Mouse (Mus musculus): ENCODE data around the gene Sema6c. TPM values are rescaled to one million over a fixed set of nuclear protein-coding genes. Genes with fewer than 3 reads are reported as not detected.
A peak's percentile ranks its signal among the peaks of the same experiment; 100 is the strongest.
"Not testable (repeated sequence)": the region's sequence is repeated elsewhere in the genome, so short reads cannot be mapped to it uniquely, and the experiment has no call there.

Gene Sema6c
- polyA plus RNA-seq, 1 experiment from 2014 or later: 2.0 TPM

GRCm38 (mm10) chr3:95133680-95134101, 26.6 kb upstream of the Sema6c start, which contains the start of the genes Scnm1 and Lysmd1:
Gene Scnm1 (minus strand): TSS chr3:95134011.
Gene Lysmd1 (plus strand): TSS chr3:95134088.
- peak; percentile 89 for ATAC-seq (replicated peaks; ENCODE audit: insufficient number of reproducible peaks, insufficient read depth, low FRiP score, low read depth)
- H3K4me1 ChIP-seq (replicated peaks): peaks cover 21% of the 10 kb centered on the region
- no peaks in the 10 kb centered on the region for H3K9me3 ChIP-seq (replicated peaks)
- peak within 1 kb of the TSS; percentile 74 for H3K4me3 ChIP-seq
- H3K9ac ChIP-seq: peak within 1 kb of the TSS; percentile 81
- under 1% methylated on average over 20 of the region's 20 CpGs for WGBS
- H3K27ac ChIP-seq: peak within 1 kb of the TSS; percentile 80
- H3K27me3 ChIP-seq: no peaks in the 10 kb centered on the region
- H3K36me3 ChIP-seq: peaks cover 18% of the 10 kb centered on the region
- H3K4me2 ChIP-seq: peak within 1 kb of the TSS; percentile 92

DNA sequence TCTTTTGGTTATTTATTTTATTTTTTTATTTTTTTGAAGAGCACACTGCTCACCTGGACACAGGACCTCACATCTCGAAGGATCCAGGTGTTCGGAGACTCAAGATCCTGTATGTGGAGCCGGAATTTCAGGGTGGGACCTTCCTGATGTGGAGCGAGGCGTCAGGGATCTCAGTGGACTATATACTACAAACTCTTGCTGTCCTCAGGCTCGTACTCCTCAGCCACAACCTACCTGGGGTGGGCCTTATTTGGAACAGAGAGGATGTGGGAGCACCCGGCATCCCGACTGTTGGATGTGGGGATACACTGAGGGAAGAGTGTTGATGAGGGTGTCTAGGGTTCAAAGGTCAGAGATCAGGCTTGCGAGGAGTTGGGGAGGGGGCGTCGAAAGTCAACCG, 26.1 kb upstream of the Sema6c start:
- peak; percentile 39 for ATAC-seq (replicated peaks; ENCODE audit: insufficient number of reproducible peaks, insufficient read depth, low FRiP score, low read depth)
- Histone ChIP-seq H3K4me3 (peak overlapping the region; percentile 74), H3K36me3 (peaks cover 14% of the 10 kb centered on the region; the same call in 1 of the 2 replicates), H3K4me1 (replicated peaks) (peaks cover 21% of the 10 kb centered on the region)
- H3K9me3 ChIP-seq (replicated peaks); H3K27me3 ChIP-seq; H3K27ac ChIP-seq; H3K9ac ChIP-seq; H3K4me2 ChIP-seq: not testable (repeated sequence)
- WGBS: no CpG with 5 or more reads among the region's 12 CpGs

- 0 out of 2 replicates have a peak overlapping the region, but pooled peaks have one; percentile 37 for H3K27ac ChIP-seq
- H3K9ac ChIP-seq: peak overlapping the region; percentile 36
- H3K9me3 ChIP-seq (replicated peaks): no peaks in the 10 kb centered on the region
- H3K4me2 ChIP-seq: peak overlapping the region; percentile 71
- H3K4me1 ChIP-seq (replicated peaks): peaks cover 21% of the 10 kb centered on the region
- WGBS: 9% methylated on average over 6 of the region's 6 CpGs
- H3K36me3 ChIP-seq: peaks cover 13% of the 10 kb centered on the region; the same call in 1 of the 2 replicates
- H3K4me3 ChIP-seq: peak overlapping the region; percentile 46
- no peaks in the 10 kb centered on the region for H3K27me3 ChIP-seq
- ATAC-seq (replicated peaks; ENCODE audit: insufficient number of reproducible peaks, insufficient read depth, low FRiP score, low read depth): no peak
These were observed 25.2 kb upstream of the Sema6c start for GRCm38 (mm10) chr3:95135023-95135422.

DNA sequence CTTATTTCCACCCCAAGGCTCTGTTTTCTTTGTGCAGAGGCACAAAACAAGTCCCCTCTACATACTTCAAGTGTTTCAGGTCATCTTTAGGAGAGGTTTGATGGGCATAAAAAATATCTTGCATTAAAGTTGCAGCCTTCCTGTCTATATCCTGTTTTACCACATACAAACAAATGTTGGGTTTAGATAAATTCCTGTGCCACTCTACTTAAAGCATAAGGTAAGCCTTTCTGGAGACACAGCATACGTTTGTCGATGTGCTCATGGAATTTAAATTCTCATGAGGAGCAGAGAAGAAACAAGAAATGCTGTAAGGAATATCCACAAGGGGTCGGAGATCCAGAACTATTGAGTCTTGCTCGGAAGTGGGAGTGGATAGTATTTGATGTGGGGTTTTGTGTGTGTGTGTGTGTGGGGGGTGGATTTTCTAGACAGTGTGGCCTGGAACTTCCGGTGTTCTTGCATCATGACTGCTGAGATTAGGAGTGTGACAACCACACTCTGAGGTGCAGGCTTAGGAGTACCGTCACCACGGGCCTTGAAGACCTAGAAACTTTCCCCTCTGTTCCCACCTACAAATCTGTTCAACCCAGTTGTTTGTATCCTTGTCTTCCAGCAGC, 24.7 kb upstream of the Sema6c start:
- 69% methylated on average over 7 of the region's 7 CpGs for WGBS
- peaks cover 16% of the 10 kb centered on the region; the same call in 1 of the 2 replicates for H3K36me3 ChIP-seq

GRCm38 (mm10) chr3:95136336-95136735, 23.9 kb upstream of the Sema6c start:
- H3K36me3 ChIP-seq: peaks cover 15% of the 10 kb centered on the region; the same call in 1 of the 2 replicates
- 83% methylated on average over 3 of the region's 3 CpGs for WGBS
- no peak overlapping the region for H3K4me3 ChIP-seq
- no peak overlapping the region for H3K4me2 ChIP-seq
- no peaks in the 10 kb centered on the region for H3K9me3 ChIP-seq (replicated peaks)
- no peak overlapping the region for H3K9ac ChIP-seq
- no peaks in the 10 kb centered on the region for H3K27me3 ChIP-seq
- H3K27ac ChIP-seq: no peak overlapping the region
- peaks cover 21% of the 10 kb centered on the region for H3K4me1 ChIP-seq (replicated peaks)
- no peak for ATAC-seq (replicated peaks; ENCODE audit: insufficient number of reproducible peaks, insufficient read depth, low FRiP score, low read depth)

More for the DNA sequence above, 24.7 kb upstream of the Sema6c start:
- H3K9ac ChIP-seq: peak overlapping the region; percentile 36; the same call in 1 of the 2 replicates
- H3K4me1 ChIP-seq (replicated peaks): peaks cover 21% of the 10 kb centered on the region
- H3K4me2 ChIP-seq: peak overlapping the region; percentile 71
- peak overlapping the region; percentile 46 for H3K4me3 ChIP-seq
- no peaks in the 10 kb centered on the region for H3K27me3 ChIP-seq
- ATAC-seq (replicated peaks; ENCODE audit: insufficient number of reproducible peaks, insufficient read depth, low FRiP score, low read depth): no peak
- H3K27ac ChIP-seq: 0 out of 2 replicates have a peak overlapping the region, but pooled peaks have one; percentile 37
- no peaks in the 10 kb centered on the region for H3K9me3 ChIP-seq (replicated peaks)

- no peak overlapping the region for H3K9ac ChIP-seq
- peak overlapping the region; percentile 21; the same call in 1 of the 2 replicates for H3K4me2 ChIP-seq
- H3K4me3 ChIP-seq: 0 out of 2 replicates have a peak overlapping the region, but pooled peaks have one; percentile 6
These were observed 20.5 kb upstream of the Sema6c start for GRCm38 (mm10) chr3:95139586-95140288.

GRCm38 (mm10) chr3:95140289-95140595, 20.0 kb upstream of the Sema6c start:
- peaks cover 9% of the 10 kb centered on the region; the same call in 1 of the 2 replicates for H3K36me3 ChIP-seq
- H3K27me3 ChIP-seq: no peaks in the 10 kb centered on the region
- no peak overlapping the region for H3K9ac ChIP-seq
- no peaks in the 10 kb centered on the region for H3K9me3 ChIP-seq (replicated peaks)
- 50% methylated on average over 18 of the region's 18 CpGs for WGBS
- no peak overlapping the region for H3K27ac ChIP-seq
- H3K4me3 ChIP-seq: 0 out of 2 replicates have a peak overlapping the region, but pooled peaks have one; percentile 6
- H3K4me1 ChIP-seq (replicated peaks): peaks cover 8% of the 10 kb centered on the region
- no peak for ATAC-seq (replicated peaks; ENCODE audit: insufficient number of reproducible peaks, insufficient read depth, low FRiP score, low read depth)
- H3K4me2 ChIP-seq: peak overlapping the region; percentile 21; the same call in 1 of the 2 replicates

More at GRCm38 (mm10) chr3:95139586-95140288, 20.5 kb upstream of the Sema6c start:
- no peaks in the 10 kb centered on the region for H3K9me3 ChIP-seq (replicated peaks)
- no peak overlapping the region for H3K27ac ChIP-seq
- ATAC-seq (replicated peaks; ENCODE audit: insufficient number of reproducible peaks, insufficient read depth, low FRiP score, low read depth): no peak
- H3K36me3 ChIP-seq: peaks cover 9% of the 10 kb centered on the region; the same call in 1 of the 2 replicates
- WGBS: 61% methylated on average over 25 of the region's 25 CpGs
- peaks cover 12% of the 10 kb centered on the region for H3K4me1 ChIP-seq (replicated peaks)
- no peaks in the 10 kb centered on the region for H3K27me3 ChIP-seq

DNA sequence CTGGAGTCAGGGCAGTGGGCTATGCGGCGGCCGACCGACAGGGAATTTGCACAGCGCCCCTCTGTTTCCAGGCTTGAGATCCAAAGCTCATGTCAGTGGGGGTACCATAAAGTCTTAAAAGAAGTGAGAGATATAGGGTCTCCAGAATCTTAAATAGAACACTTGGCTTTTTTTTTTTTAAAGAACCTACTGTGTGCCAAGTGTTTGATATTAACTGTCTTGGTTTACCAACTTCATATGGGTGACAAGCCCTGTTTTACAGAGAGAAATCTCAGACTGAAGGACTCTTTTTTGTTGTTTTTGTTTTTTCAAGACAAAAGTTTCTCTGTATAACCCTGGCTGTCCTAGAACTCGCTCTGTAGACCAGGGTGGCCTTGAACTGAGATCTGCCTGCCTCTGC, 19.5 kb upstream of the Sema6c start:
- H3K27ac ChIP-seq: no peak overlapping the region
- no peaks in the 10 kb centered on the region for H3K9me3 ChIP-seq (replicated peaks)
- peaks cover 2% of the 10 kb centered on the region for H3K4me1 ChIP-seq (replicated peaks)
- no peak overlapping the region for H3K9ac ChIP-seq
- H3K4me3 ChIP-seq: no peak overlapping the region
- no peak for ATAC-seq (replicated peaks; ENCODE audit: insufficient number of reproducible peaks, insufficient read depth, low FRiP score, low read depth)
- 0 out of 2 replicates have a peak overlapping the region, but pooled peaks have one; percentile 21 for H3K4me2 ChIP-seq
- H3K36me3 ChIP-seq: peaks cover 9% of the 10 kb centered on the region; the same call in 1 of the 2 replicates
- H3K27me3 ChIP-seq: no peaks in the 10 kb centered on the region
- WGBS: 87% methylated on average over 6 of the region's 6 CpGs

DNA sequence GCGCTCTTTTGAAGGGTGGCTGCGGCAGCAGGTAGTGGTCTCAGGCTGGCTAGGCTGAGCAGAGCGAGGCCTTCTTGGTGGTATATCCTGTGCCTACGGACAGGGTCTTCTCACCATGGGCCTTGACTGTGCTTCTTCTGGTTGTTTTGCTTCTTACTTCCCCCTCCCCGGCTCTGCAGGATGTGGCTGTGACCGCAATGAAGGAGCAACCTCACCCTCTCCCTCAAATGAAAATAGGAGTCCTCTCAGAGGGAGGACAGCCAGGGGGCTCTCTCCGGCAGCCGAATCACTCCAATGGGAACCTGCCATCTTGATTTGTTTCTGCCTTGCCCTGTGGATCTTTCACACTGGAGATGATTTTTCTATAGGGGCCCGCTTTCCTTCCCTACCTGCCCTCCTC, 18.8 kb upstream of the Sema6c start:
- H3K27me3 ChIP-seq: no peaks in the 10 kb centered on the region
- H3K9me3 ChIP-seq (replicated peaks): no peaks in the 10 kb centered on the region
- H3K4me1 ChIP-seq (replicated peaks): no peaks in the 10 kb centered on the region
- 85% methylated on average over 9 of the region's 9 CpGs for WGBS
- no peak overlapping the region for H3K27ac ChIP-seq
- H3K9ac ChIP-seq: no peak overlapping the region
- H3K4me2 ChIP-seq: peak overlapping the region; percentile 8; the same call in 1 of the 2 replicates
- H3K36me3 ChIP-seq: peaks cover 9% of the 10 kb centered on the region; the same call in 1 of the 2 replicates
- no peak for ATAC-seq (replicated peaks; ENCODE audit: insufficient number of reproducible peaks, insufficient read depth, low FRiP score, low read depth)
- no peak overlapping the region for H3K4me3 ChIP-seq

GRCm38 (mm10) chr3:95141952-95142616, 18.2 kb upstream of the Sema6c start, which contains the start of gene Tnfaip8l2:
Gene Tnfaip8l2 (minus strand): TSS chr3:95142360.
- no peak for ATAC-seq (replicated peaks; ENCODE audit: insufficient number of reproducible peaks, insufficient read depth, low FRiP score, low read depth)
- Histone ChIP-seq H3K4me2 (peak within 1 kb of the TSS; percentile 8; the same call in 1 of the 2 replicates), H3K27me3 (no peaks in the 10 kb centered on the region), H3K4me3 (no peak within 1 kb of the TSS), H3K9ac (no peak within 1 kb of the TSS), H3K4me1 (replicated peaks) (no peaks in the 10 kb centered on the region), H3K9me3 (replicated peaks) (no peaks in the 10 kb centered on the region), H3K36me3 (peaks cover 9% of the 10 kb centered on the region; the same call in 1 of the 2 replicates), H3K27ac (no peak within 1 kb of the TSS)
- whole genome bisulfite sequencing: 83% methylated on average over 10 of the region's 10 CpGs

DNA sequence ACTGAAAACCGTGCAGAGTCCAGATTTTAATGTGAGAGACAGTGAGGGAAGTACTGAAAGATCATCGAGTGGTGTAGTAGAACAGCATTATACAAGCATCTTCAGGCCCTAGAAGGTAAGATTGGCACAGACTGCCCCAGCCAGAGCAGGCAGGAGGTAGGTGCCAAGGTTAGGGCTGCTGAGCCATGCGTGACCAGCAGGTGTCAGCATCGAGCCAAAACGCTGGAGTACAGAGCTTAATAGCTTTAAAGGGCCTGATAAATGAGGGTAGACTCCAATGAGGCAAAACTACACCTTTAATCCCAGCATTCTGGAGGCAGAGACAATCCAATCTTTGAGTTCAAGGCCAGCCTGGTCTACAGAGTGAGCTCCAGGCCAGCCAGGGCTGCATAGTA, 17.6 kb upstream of the Sema6c start:
- peak; percentile 50; the same call in 1 of the 2 replicates for ATAC-seq (replicated peaks; ENCODE audit: insufficient number of reproducible peaks, insufficient read depth, low FRiP score, low read depth)
- H3K4me3 ChIP-seq: no peak overlapping the region
- H3K27ac ChIP-seq: no peak overlapping the region
- no peak overlapping the region for H3K4me2 ChIP-seq
- no peak overlapping the region for H3K9ac ChIP-seq
- 9% methylated on average over 5 of the region's 5 CpGs for WGBS
- H3K36me3 ChIP-seq: peaks cover 9% of the 10 kb centered on the region; the same call in 1 of the 2 replicates
- H3K27me3 ChIP-seq: no peaks in the 10 kb centered on the region
- no peaks in the 10 kb centered on the region for H3K4me1 ChIP-seq (replicated peaks)
- no peaks in the 10 kb centered on the region for H3K9me3 ChIP-seq (replicated peaks)
